Mouse (Mus musculus) kidney, embryonic 16.5 days (tissue): Measurements from ENCODE around the gene Tead4. TPM values are rescaled to one million over a fixed set of nuclear protein-coding genes. Genes with fewer than 3 reads are reported as not detected.
"Not testable (repeated sequence)": the region's sequence is repeated elsewhere in the genome, so short reads cannot be mapped to it uniquely, and the experiment has no call there.

Experiments
- ATAC-seq: fragments of 200-750 bp; cut with Nextera tagmentation; 2 replicates; pipeline ENCODE4 v1.8.0; 2017; ENCODE audit warnings: moderate TSS enrichment; ENCODE audit not compliant: low FRiP score, low TSS enrichment
- H3K27ac ChIP-seq: fragments of 300-500 bp; sonication (generic); 2 replicates; pipeline ENCODE4 v1.5.1; 2014; ENCODE audit warnings: low read length
- H3K27me3 ChIP-seq: fragments of 300-500 bp; sonication (generic); 2 replicates; pipeline ENCODE4 v1.6.1; 2014; ENCODE audit warnings: low read length, control low read depth, mixed read lengths; ENCODE audit not compliant: insufficient read depth
- H3K36me3 ChIP-seq: fragments of 300-500 bp; sonication (generic); 2 replicates; pipeline ENCODE4 v1.6.1; 2014; ENCODE audit warnings: low read length, control low read depth, mixed read lengths; ENCODE audit not compliant: insufficient read depth
- H3K4me1 ChIP-seq: fragments of 300-500 bp; sonication (generic); 2 replicates; pipeline ENCODE4 v1.6.1; 2014; ENCODE audit warnings: low read length, control low read depth, mixed read lengths; ENCODE audit not compliant: insufficient read depth
- H3K4me2 ChIP-seq: fragments of 300-500 bp; sonication (generic); replicated peaks from 2 replicates; pipeline ENCODE4 v1.6.1; 2014; ENCODE audit warnings: low read depth, low read length
- H3K4me3 ChIP-seq: fragments of 300-500 bp; sonication (generic); 2 replicates; pipeline ENCODE4 v1.5.1; 2014; ENCODE audit warnings: mild to moderate bottlenecking, low read length
- H3K9ac ChIP-seq: fragments of 300-500 bp; sonication (generic); replicated peaks from 2 replicates; pipeline ENCODE4 v1.6.1; 2014; ENCODE audit warnings: low read length
- H3K9me3 ChIP-seq: fragments of 300-500 bp; sonication (generic); 2 replicates; pipeline ENCODE4 v1.6.1; 2016; ENCODE audit warnings: low read length, control low read depth
- WGBS: fragments of 180-500 bp; shearing (Covaris S2); extraction: QIAGEN DNeasy Blood & Tissue Kit; methylation state at CpG from one replicate; pipeline ENCODE4 v1.1.7; 2014; 5-methylcytosine and 5-hydroxymethylcytosine counted together
- polyA plus RNA-seq: library from polyadenylated mRNA; unstranded; fragments of >200 nt; fragmentation: Nextera tagmentation; extraction: Ambion mirVana; gene quantifications from 2 replicates; pipeline ENCODE4 v1.2.1, GENCODE M21; 2015

Gene Tead4
- polyA plus RNA-seq, 1 experiment from 2014 or later, result 3.0 TPM

- 76% methylated on average over 1 of the region's 1 CpGs for WGBS
- no peak overlapping the region for H3K27ac ChIP-seq
- H3K36me3 ChIP-seq, result no peaks in the 10 kb centered on the region
- ATAC-seq, result no peak
- H3K27me3 ChIP-seq, result no peaks in the 10 kb centered on the region
- no peaks in the 10 kb centered on the region for H3K4me1 ChIP-seq
- no peak overlapping the region for H3K9ac ChIP-seq
- H3K4me3 ChIP-seq, result no peak overlapping the region
- H3K4me2 ChIP-seq, result no peak overlapping the region
- H3K9me3 ChIP-seq, result no peaks in the 10 kb centered on the region
Observed at GRCm38 (mm10) chr6:128225846-128226176, 74.8 kb downstream of the Tead4 start.

DNA sequence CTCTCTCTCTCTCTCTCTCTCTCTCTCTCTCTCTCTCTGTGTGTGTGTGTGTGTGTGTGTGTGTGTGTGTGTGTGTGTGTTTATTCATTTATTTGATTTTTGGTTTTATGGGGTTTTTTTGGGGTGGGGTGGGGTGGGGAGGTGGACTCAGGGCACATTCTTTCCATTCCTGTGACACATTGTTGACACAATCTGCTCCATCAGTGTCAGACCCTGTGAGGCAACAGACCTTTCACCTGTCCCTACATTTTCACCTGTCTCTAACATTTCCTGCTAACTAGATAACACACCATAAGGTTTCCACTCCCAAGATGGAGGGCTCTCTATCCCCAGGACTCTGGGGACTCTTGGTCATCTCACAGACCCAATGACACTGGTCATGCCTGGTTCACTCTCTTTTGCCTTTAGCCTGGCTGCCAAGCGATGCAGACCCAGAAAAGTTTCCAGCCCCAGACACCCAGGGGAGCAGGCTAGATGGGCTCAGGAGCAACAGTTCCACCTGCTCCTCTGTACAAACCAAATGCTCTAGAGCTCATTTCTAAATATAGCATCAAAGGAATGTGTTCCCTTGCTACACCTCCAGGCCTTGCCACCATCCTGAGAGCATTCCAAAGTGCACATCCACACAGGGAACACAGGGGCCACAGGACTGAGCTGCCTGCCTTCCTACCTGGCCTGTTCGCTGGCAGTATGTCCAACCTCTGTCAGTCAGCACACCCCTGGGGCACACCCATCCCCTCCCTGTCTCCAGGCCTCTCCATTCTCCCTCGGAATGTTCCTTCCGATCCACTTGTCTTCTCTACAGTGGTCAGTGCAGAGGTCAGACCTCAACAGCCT, 75.4 kb downstream of the Tead4 start:
- 72% methylated on average over 4 of the region's 4 CpGs for WGBS
- no peak for ATAC-seq
- Histone ChIP-seq H3K4me2 (no peak overlapping the region), H3K4me3 (no peak overlapping the region), H3K27me3 (no peaks in the 10 kb centered on the region), H3K9me3 (no peaks in the 10 kb centered on the region), H3K27ac (no peak overlapping the region), H3K36me3 (no peaks in the 10 kb centered on the region), H3K4me1 (no peaks in the 10 kb centered on the region), H3K9ac (no peak overlapping the region)

DNA sequence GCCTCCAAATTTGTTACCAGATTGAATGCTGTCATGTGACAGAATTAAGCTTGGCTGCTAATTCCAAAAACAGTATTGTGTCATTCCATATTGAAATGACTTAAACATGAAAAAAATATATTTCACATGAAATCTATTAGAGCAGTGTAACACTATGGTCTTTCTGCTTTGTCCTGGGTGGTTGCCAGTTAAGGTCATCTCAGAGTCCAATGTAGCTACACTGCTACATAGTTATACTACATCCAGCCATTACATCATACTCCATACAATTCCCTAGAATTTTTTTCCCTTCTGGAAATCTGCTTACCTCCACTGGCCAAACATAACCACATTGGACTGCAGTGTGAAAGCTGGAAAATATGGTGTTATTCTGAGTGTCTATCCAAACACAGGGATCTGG, 77.5 kb downstream of the Tead4 start:
- no peaks in the 10 kb centered on the region for H3K9me3 ChIP-seq
- H3K36me3 ChIP-seq, result no peaks in the 10 kb centered on the region
- no peak overlapping the region for H3K4me3 ChIP-seq
- H3K4me1 ChIP-seq, result no peaks in the 10 kb centered on the region
- no peak overlapping the region for H3K9ac ChIP-seq
- no peak for ATAC-seq
- no peak overlapping the region for H3K27ac ChIP-seq
- H3K4me2 ChIP-seq, result no peak overlapping the region
- no peaks in the 10 kb centered on the region for H3K27me3 ChIP-seq

DNA sequence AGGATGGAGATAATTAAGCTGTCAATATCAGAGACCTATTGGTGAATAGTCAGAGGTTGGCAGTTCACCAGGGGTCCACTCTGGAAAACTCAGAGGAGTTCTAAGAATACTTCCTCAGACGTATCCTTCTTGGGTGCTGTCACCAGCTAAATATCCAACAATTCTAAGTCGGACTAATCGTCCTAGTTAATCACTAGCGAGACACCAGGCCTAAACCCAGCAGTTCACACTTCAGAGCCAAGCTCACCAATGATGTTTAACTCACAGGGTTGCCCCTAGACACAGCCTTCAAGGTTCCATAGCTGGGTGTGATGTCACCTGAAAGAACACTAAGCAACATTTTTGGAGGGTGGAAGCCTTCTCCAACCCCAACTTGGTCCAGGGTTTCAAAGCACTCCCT, 85.6 kb downstream of the Tead4 start:
- H3K27me3 ChIP-seq, H3K27ac ChIP-seq, ATAC-seq, H3K9ac ChIP-seq, H3K4me1 ChIP-seq, H3K4me3 ChIP-seq, H3K36me3 ChIP-seq, H3K4me2 ChIP-seq, H3K9me3 ChIP-seq: not testable (repeated sequence)
- 89% methylated on average over 4 of the region's 4 CpGs for WGBS

GRCm38 (mm10) chr6:128209199-128209598, 91.4 kb downstream of the Tead4 start:
- H3K4me1 ChIP-seq, H3K9me3 ChIP-seq, H3K9ac ChIP-seq, H3K27ac ChIP-seq, H3K27me3 ChIP-seq, H3K4me2 ChIP-seq, H3K36me3 ChIP-seq, ATAC-seq, H3K4me3 ChIP-seq: not testable (repeated sequence)
- 94% methylated on average over 1 of the region's 1 CpGs for WGBS

- no peak overlapping the region for H3K4me2 ChIP-seq
- no peaks in the 10 kb centered on the region for H3K4me1 ChIP-seq
- no peaks in the 10 kb centered on the region for H3K9me3 ChIP-seq
- 77% methylated on average over 8 of the region's 8 CpGs for WGBS
- no peaks in the 10 kb centered on the region for H3K36me3 ChIP-seq
- no peak overlapping the region for H3K9ac ChIP-seq
- no peak for ATAC-seq
- no peak overlapping the region for H3K4me3 ChIP-seq
- H3K27me3 ChIP-seq, result no peaks in the 10 kb centered on the region
- H3K27ac ChIP-seq, result no peak overlapping the region
Observed at GRCm38 (mm10) chr6:128208491-128209170, 92.0 kb downstream of the Tead4 start.

DNA sequence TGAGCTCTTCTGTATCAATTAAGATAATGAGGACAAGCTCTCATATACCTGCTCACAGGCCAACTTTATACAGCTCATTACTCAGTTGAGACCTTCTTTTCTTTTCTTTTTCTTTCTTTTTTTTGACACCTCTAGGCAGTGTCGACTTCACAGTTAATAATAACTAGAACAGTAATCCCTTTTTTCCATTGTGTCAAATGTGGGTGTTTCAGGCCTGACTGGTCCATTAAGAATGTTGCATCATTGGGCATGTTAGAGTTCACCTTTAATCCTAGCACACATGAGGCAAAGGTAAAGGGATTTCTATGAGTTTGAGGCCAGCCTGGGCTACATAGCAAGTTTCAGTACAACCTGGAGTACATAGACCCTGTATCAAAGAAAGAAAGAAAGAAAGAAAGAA, 97.1 kb downstream of the Tead4 start:
- H3K4me2 ChIP-seq, result no peak overlapping the region
- no peak for ATAC-seq
- no peak overlapping the region for H3K9ac ChIP-seq
- no peak overlapping the region for H3K4me3 ChIP-seq
- no peaks in the 10 kb centered on the region for H3K9me3 ChIP-seq
- H3K4me1 ChIP-seq, result peaks cover 3% of the 10 kb centered on the region; the same call in 1 of the 2 replicates
- H3K27ac ChIP-seq, result no peak overlapping the region
- 70% methylated on average over 1 of the region's 1 CpGs for WGBS
- no peaks in the 10 kb centered on the region for H3K27me3 ChIP-seq
- no peaks in the 10 kb centered on the region for H3K36me3 ChIP-seq

DNA sequence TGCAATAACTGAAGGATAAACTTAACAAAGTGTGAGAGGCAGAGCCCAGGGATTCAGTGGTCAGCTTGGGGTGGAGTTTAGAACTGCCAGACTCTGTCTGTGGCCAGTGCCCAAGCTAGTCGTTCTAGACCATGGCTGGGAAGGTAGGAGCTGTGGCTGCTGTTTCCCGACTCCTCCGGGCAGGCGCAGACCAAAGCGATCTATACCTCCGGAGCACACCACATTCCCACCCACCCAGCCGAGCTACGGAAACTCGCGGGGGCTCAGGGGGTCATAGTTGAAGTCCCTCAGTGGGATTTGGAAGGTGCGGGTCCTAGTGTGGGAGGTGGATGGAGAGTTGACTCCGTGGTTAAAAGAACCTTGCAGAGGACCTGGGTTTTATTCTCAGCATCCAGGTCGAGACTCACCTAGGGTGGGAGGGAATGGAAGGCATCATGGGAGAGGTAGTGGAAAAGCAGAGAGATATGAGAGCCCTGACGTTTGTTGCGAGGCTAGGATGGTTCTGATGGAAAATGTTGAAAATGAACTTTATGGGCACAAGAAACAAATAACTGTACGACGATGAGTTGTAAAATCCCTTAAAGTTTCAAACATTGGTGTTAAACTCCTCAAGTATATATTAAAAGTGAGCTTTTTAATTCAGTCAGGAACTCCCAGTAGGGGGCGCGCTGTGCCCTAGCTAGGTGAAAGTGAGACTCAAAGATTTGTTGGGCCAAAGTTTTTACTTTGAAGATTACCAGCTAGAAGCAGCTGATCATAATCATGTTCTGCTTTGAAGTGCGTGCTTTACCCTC, 99.6 kb downstream of the Tead4 start:
- Histone ChIP-seq H3K27ac (0 out of 2 replicates have a peak overlapping the region, but pooled peaks have one; percentile 2), H3K9ac (peak overlapping the region; percentile 52), H3K9me3 (no peaks in the 10 kb centered on the region), H3K4me2 (peak overlapping the region; percentile 96), H3K4me3 (peak overlapping the region; percentile 57), H3K27me3 (no peaks in the 10 kb centered on the region), H3K4me1 (peaks cover 3% of the 10 kb centered on the region; the same call in 1 of the 2 replicates), H3K36me3 (no peaks in the 10 kb centered on the region)
- WGBS, result under 1% methylated on average over 20 of the region's 20 CpGs
- ATAC-seq, result peak; percentile 33

GRCm38 (mm10) chr6:128200116-128200846, 100.3 kb downstream of the Tead4 start:
- Histone ChIP-seq H3K9me3 (no peaks in the 10 kb centered on the region), H3K9ac (peak overlapping the region; percentile 72), H3K4me2 (peak overlapping the region; percentile 96), H3K27ac (no peak overlapping the region), H3K4me3 (peak overlapping the region; percentile 57), H3K27me3 (no peaks in the 10 kb centered on the region), H3K4me1 (peaks cover 3% of the 10 kb centered on the region; the same call in 1 of the 2 replicates), H3K36me3 (no peaks in the 10 kb centered on the region)
- under 1% methylated on average over 54 of the region's 54 CpGs for WGBS
- peak; percentile 99 for ATAC-seq
